Mouse (Mus musculus) brain, embryonic 14.5 days (tissue): ENCODE measurements at regions not wholly inside any gene's neighbourhood (a gene's known extent, or its start where the extent isn't known, plus 50 kb on each side); places are given as distances from the start of the nearest gene placed in this dataset.

Experiments
- CTCF ChIP-seq: fragments of 200-500 bp; IDR thresholded peaks from 2 replicates; pipeline ENCODE4 v1.5.1; 2012; ENCODE audit warnings: inconsistent platforms, mild to moderate bottlenecking, moderate library complexity, borderline replicate concordance; ENCODE audit not compliant: insufficient read depth, insufficient read length; ENCODE audit errors: extremely low read depth
- POLR2A ChIP-seq: fragments of 200-500 bp; IDR thresholded peaks from 2 replicates; pipeline ENCODE4 v1.6.1; 2012; ENCODE audit warnings: mild to moderate bottlenecking, inconsistent platforms, borderline replicate concordance; ENCODE audit not compliant: poor library complexity, insufficient read depth, insufficient read length, severe bottlenecking; ENCODE audit errors: extremely low read depth

GRCm38 (mm10) chr4:9061941-9062340 is 823.1 kb upstream of the Car8 start:
- no peak for TF ChIP-seq CTCF
- no peak for TF ChIP-seq POLR2A
